Mouse (Mus musculus) testis, adult 10 weeks (tissue): ENCODE data around the gene Gm28557. TPM values are rescaled to one million over a fixed set of nuclear protein-coding genes. Genes with fewer than 3 reads are reported as not detected.

ENCODE experiments used
- polyA plus RNA-seq: library from polyadenylated mRNA; stranded (reverse); fragments of 350-450 nt; fragmentation: Illumina TruSeq; extraction: RNeasy Lipid Tissue Mini Kit (QIAGEN cat#74804); gene quantifications from one replicate; pipeline ENCODE4 v1.2.3, GENCODE M21; 2014; ENCODE audit warnings: low read depth, low replicate concordance

Gene Gm28557
- 8.0 TPM for polyA plus RNA-seq

GRCm38 (mm10) chr13:67108194-67108820 is at the start of gene Gm28557:
Gene Gm28557 (minus strand): TSS chr13:67108604.

GRCm38 (mm10) chr13:67121360-67121759 is 13.0 kb upstream of the Gm28557 start, which contains the start of gene Zfp759:
Gene Zfp759 (plus strand): TSS chr13:67121660.

GRCm38 (mm10) chr13:67116163-67116562 is 7.8 kb upstream of the Gm28557 start, which contains the start of gene Rslcan18:
Gene Rslcan18 (minus strand): TSS chr13:67116263.

GRCm38 (mm10) chr13:67097876-67098275 is 10.5 kb downstream of the Gm28557 start, which contains the start of gene Zfp708:
Gene Zfp708 (minus strand): TSS chr13:67097976.

GRCm38 (mm10) chr13:67060786-67061358 is 47.5 kb downstream of the Gm28557 start, which contains the start of gene Zfp712:
Gene Zfp712 (minus strand): TSS chr13:67061170.

Other genes with a start within 250 kb of the Gm28557 start
- 1.3 TPM for gene Gm10767, start 203.7 kb downstream of the Gm28557 start, polyA plus RNA-seq
- gene Zfp712, start 47.4 kb downstream of the Gm28557 start, polyA plus RNA-seq: 13.8 TPM
- 8.8 TPM for gene Zfp708, start 10.6 kb downstream of the Gm28557 start, polyA plus RNA-seq
- gene Rslcan18, start 7.7 kb upstream of the Gm28557 start, polyA plus RNA-seq: 0.22 TPM
- gene Zfp759, start 13.1 kb upstream of the Gm28557 start, polyA plus RNA-seq: 91.1 TPM
- 7.8 TPM for gene Rsl1, start 64.6 kb upstream of the Gm28557 start, polyA plus RNA-seq
- 3.3 TPM for gene Zfp455, start 85.9 kb upstream of the Gm28557 start, polyA plus RNA-seq
- gene Zfp458, start 169.9 kb upstream of the Gm28557 start, polyA plus RNA-seq: 35.9 TPM
- 1.3 TPM for gene Zfp457, start 197.9 kb upstream of the Gm28557 start, polyA plus RNA-seq
- gene Zfp595, start 224.0 kb upstream of the Gm28557 start, polyA plus RNA-seq: 10.1 TPM